8 mouse cellular contexts compared by ENCODE assay signal in genomic region chr1:80408586-80408985, GRCm38 (mm10). TPM values are rescaled to one million over a fixed set of nuclear protein-coding genes. Genes with fewer than 3 reads are reported as not detected.
DNase-seq lines count a peak whose midpoint lies in the region; TF ChIP-seq lines count a peak whose summit lies in the region.

No protein-coding gene starts in this region.

- no peaks in the 10 kb centered on the region for H3K36me3 ChIP-seq in spleen, adult 2 months (ENCODE audit: control insufficient read depth, insufficient read depth, low read length)

- no peak for TF ChIP-seq POLR2A in spleen, adult 2 months (IDR thresholded peaks at IDR 0.05; ENCODE audit: low read depth, low read length)

- H3K27me3 ChIP-seq in spleen, adult 2 months (ENCODE audit: control insufficient read depth, insufficient read depth, low read length): no peaks in the 10 kb centered on the region

- peak; percentile 83 for TF ChIP-seq CTCF in gastrocnemius, adult 2 months (IDR thresholded peaks at IDR 0.05)
- peak; percentile 58; the same call in 1 of the 2 replicates for TF ChIP-seq CTCF in spleen, adult 2 months (IDR thresholded peaks at IDR 0.05; ENCODE audit: extremely low read depth, insufficient read depth, insufficient read length, insufficient replicate concordance)

- WGBS in spleen, adult 2 months: under 1% methylated on average over 3 of the region's 3 CpGs

- peak; percentile 18 for DNase-seq in 3134 (ENCODE audit: extremely low read depth, insufficient read length, low spot score)
- DNase-seq in WW6 (ENCODE audit: low read depth, low spot score): peak; percentile 29
- peak; percentile 64 to 79 for DNase-seq in cerebellum, postnatal 25 days
- DNase-seq in gastrocnemius, adult 2 months: peak; percentile 54
- peak; percentile 59 for DNase-seq in kidney, adult 18-20 months
- DNase-seq in left cerebral cortex, postnatal 25 days (ENCODE audit: low spot score in 2 of 2): peak; percentile 73 to 77
- DNase-seq in monocyte, adult 2 months (ENCODE audit: low read depth in 1 of 2, low spot score in 2 of 2): peak; percentile 16 to 33
- DNase-seq in spleen, adult 2 months (ENCODE audit: low read depth in 1 of 2, low spot score in 2 of 2): peak; percentile 62 to 78

- H3K27ac ChIP-seq in gastrocnemius, adult 2 months: no peak overlapping the region
- H3K27ac ChIP-seq in spleen, adult 2 months (ENCODE audit: insufficient read depth, low read length): no peak overlapping the region

- peaks cover 5% of the 10 kb centered on the region; the same call in 1 of the 2 replicates for H3K4me1 ChIP-seq in spleen, adult 2 months (ENCODE audit: control insufficient read depth, insufficient read depth, insufficient read length)

- no peak overlapping the region for H3K4me3 ChIP-seq in gastrocnemius, adult 2 months
- no peak overlapping the region for H3K4me3 ChIP-seq in spleen, adult 2 months (ENCODE audit: extremely low read depth, insufficient read depth, insufficient read length)

- intact Hi-C loops in gastrocnemius, adult 2 months (cut with DNase I): loop anchor here (1.0 kb wide), 1 partner anchor 227 kb away; no protein-coding TSS in a partner anchor
- intact Hi-C loops in left cerebral cortex, postnatal 25 days (cut with DNase I): loop anchor here (2.0 to 5.0 kb wide), 2 partner anchors 109 to 228 kb away; no protein-coding TSS in a partner anchor

RNA-seq across cellular contexts. Expression of gene Gm45261, which starts 52.7 kb away (rescaled TPM):
- total RNA-seq in gastrocnemius, adult 2 months (2021): not detected
- not detected for total RNA-seq in left cerebral cortex, postnatal 25 days (2021)
- polyA plus RNA-seq in spleen, adult 2 months (2012; rRNA removed): not detected in 2 replicates

Comparison
In these comparisons a context has a peak if more than half of its experiments do, and no peak if none do; other contexts are left out.
1. DNase-seq: peak in every context shown above with its lines; median percentile 75 in left cerebral cortex, postnatal 25 days; 72 in cerebellum, postnatal 25 days; 70 in spleen, adult 2 months; 59 in kidney, adult 18-20 months; 54 in gastrocnemius, adult 2 months; 29 in WW6; 24 in monocyte, adult 2 months; 18 in 3134.